ENCODE assay signal across 8 mouse cellular contexts in genomic region chr4:126200656-126201055, GRCm38 (mm10). TPM values are rescaled to one million over a fixed set of nuclear protein-coding genes. Genes with fewer than 3 reads are reported as not detected.
DNase-seq lines count a peak whose midpoint lies in the region; ATAC-seq and TF ChIP-seq lines count a peak whose summit lies in the region.

No protein-coding gene starts in this region.

- H3K36me3 ChIP-seq in testis, adult 2 months (ENCODE audit: control insufficient read depth, insufficient read depth, low read length), result no peaks in the 10 kb centered on the region; the same call in none of the 2 replicates
- H3K36me3 ChIP-seq in limb, embryonic 15.5 days, result 0 out of 2 replicates have a peak, but pooled peaks cover 3% of the 10 kb centered on the region
- no peaks in the 10 kb centered on the region for H3K36me3 ChIP-seq in stomach, postnatal 0 days (ENCODE audit: control insufficient read depth, insufficient read depth, low read length)

- ATAC-seq in limb, embryonic 15.5 days (ENCODE audit: insufficient number of reproducible peaks, low FRiP score, low TSS enrichment, low read depth), result no peak
- no peak for ATAC-seq in stomach, postnatal 0 days (ENCODE audit: low FRiP score, low TSS enrichment)
- no peak for ATAC-seq in inflammation-experienced regulatory T-cells, adult 6 months

- no peak for DNase-seq in gastrocnemius, adult 2 months
- no peak for DNase-seq in gastrocnemius, adult 8-10 months (ENCODE audit: low spot score in 2 of 2)
- DNase-seq in testis, postnatal 14 days (ENCODE audit: low spot score), result no peak
- no peak for DNase-seq in stomach, postnatal 0 days (ENCODE audit: low spot score)
- no peak for DNase-seq in c-Kit-positive CD71-positive TER-119-positive erythroid progenitor cells, embryonic 14.5 days (ENCODE audit: low spot score)

- H3K4me2 ChIP-seq in limb, embryonic 15.5 days, result peak overlapping the region; percentile 54
- H3K4me2 ChIP-seq in stomach, postnatal 0 days (replicated peaks; ENCODE audit: low read depth), result peak overlapping the region; percentile 62

- no peak for TF ChIP-seq EP300 in stomach, postnatal 0 days (optimal IDR thresholded peaks at IDR 0.05)

- no peak for TF ChIP-seq POLR2A in testis, adult 2 months (IDR thresholded peaks at IDR 0.05; ENCODE audit: control insufficient read depth, low read depth, low read length)

- H3K27me3 ChIP-seq in testis, adult 2 months (ENCODE audit: control insufficient read depth, insufficient read depth, low read length), result no peaks in the 10 kb centered on the region
- H3K27me3 ChIP-seq in limb, embryonic 15.5 days, result no peaks in the 10 kb centered on the region
- no peaks in the 10 kb centered on the region for H3K27me3 ChIP-seq in stomach, postnatal 0 days (ENCODE audit: control insufficient read depth, insufficient read depth, low read length)

- intact Hi-C loops in gastrocnemius, adult 2 months (cut with DNase I), result no loop called here

- peaks cover 17% of the 10 kb centered on the region for H3K4me1 ChIP-seq in testis, adult 2 months (ENCODE audit: control insufficient read depth, insufficient read depth, low read length)
- peaks cover 39% of the 10 kb centered on the region for H3K4me1 ChIP-seq in limb, embryonic 15.5 days
- peaks cover 3% of the 10 kb centered on the region; the same call in 1 of the 2 replicates for H3K4me1 ChIP-seq in stomach, postnatal 0 days (replicated peaks; ENCODE audit: control insufficient read depth, insufficient read depth)

- no peaks in the 10 kb centered on the region for H3K9me3 ChIP-seq in limb, embryonic 15.5 days
- H3K9me3 ChIP-seq in stomach, postnatal 0 days (ENCODE audit: control insufficient read depth, low read length), result no peaks in the 10 kb centered on the region

- WGBS in limb, embryonic 15.5 days, result 41% methylated on average over 2 of the region's 2 CpGs
- WGBS in stomach, postnatal 0 days, result 3% methylated on average over 2 of the region's 2 CpGs

- no peak for TF ChIP-seq CTCF in gastrocnemius, adult 2 months (IDR thresholded peaks at IDR 0.05)
- no peak for TF ChIP-seq CTCF in testis, adult 2 months (IDR thresholded peaks at IDR 0.05; ENCODE audit: control insufficient read depth, insufficient read depth, insufficient replicate concordance, low read depth, low read length)
- no peak for TF ChIP-seq CTCF in stomach, postnatal 0 days (IDR thresholded peaks at IDR 0.05; ENCODE audit: low read depth)

- H3K27ac ChIP-seq in gastrocnemius, adult 2 months, result peak overlapping the region; percentile 97
- peak overlapping the region; percentile 71 for H3K27ac ChIP-seq in testis, adult 2 months (ENCODE audit: control insufficient read depth, insufficient read depth, low read depth, low read length)
- peak overlapping the region; percentile 99; the same call in 1 of the 2 replicates for H3K27ac ChIP-seq in limb, embryonic 15.5 days
- no peak overlapping the region for H3K27ac ChIP-seq in stomach, postnatal 0 days (replicated peaks)

- H3K4me3 ChIP-seq in gastrocnemius, adult 2 months, result peak overlapping the region; percentile 86
- peak overlapping the region; percentile 72 for H3K4me3 ChIP-seq in testis, adult 2 months (ENCODE audit: control insufficient read depth, low read depth, low read length)
- peak overlapping the region; percentile 69 for H3K4me3 ChIP-seq in limb, embryonic 15.5 days
- H3K4me3 ChIP-seq in stomach, postnatal 0 days (ENCODE audit: low read depth, low read length), result peak overlapping the region; percentile 75

- H3K9ac ChIP-seq in limb, embryonic 15.5 days, result 0 out of 2 replicates have a peak overlapping the region, but pooled peaks have one; percentile 73
- H3K9ac ChIP-seq in stomach, postnatal 0 days (ENCODE audit: low read length), result peak overlapping the region; percentile 89

RNA-seq across cellular contexts. Expression of gene Thrap3, which starts 1.9 kb away (rescaled TPM):
- 100 to 1,000 TPM; 102 to 108 TPM for total RNA-seq in gastrocnemius, adult 2 months (2021)
- total RNA-seq in gastrocnemius, adult 8-10 months (2022), result 100 to 1,000 TPM in 3 of 4 experiments, 10 to 100 TPM in 1; 95.8 to 107 (median 105) TPM
- polyA plus RNA-seq in testis, adult 2 months (2012; rRNA removed), result 48.4 and 56.8 TPM in 2 replicates
- polyA plus RNA-seq in limb, embryonic 15.5 days (2015; fragmentation: Nextera tagmentation; extraction: Ambion mirVana), result 183 and 198 TPM in 2 replicates
- 70.3 and 78.7 TPM in 2 replicates for polyA plus RNA-seq in stomach, postnatal 0 days (2015; fragmentation: Nextera tagmentation; extraction: Ambion mirVana)
- polyA plus RNA-seq in inflammation-experienced regulatory T-cells, adult 6 months (2017; shearing (Covaris generic)), result 100 to 1,000 TPM; 198 to 359 (median 205) TPM

RNA-seq across cellular contexts. Expression of gene Sh3d21, which starts 37.4 kb away (rescaled TPM):
- total RNA-seq in gastrocnemius, adult 2 months (2021), result 1 to 10 TPM in 1 of 2 experiments, under 1 TPM in 1; 0.97 to 1.2 TPM
- total RNA-seq in gastrocnemius, adult 8-10 months (2022), result under 1 TPM; 0.46 to 0.86 (median 0.68) TPM
- 285 and 337 TPM in 2 replicates for polyA plus RNA-seq in testis, adult 2 months (2012; rRNA removed)
- 12.1 and 13.8 TPM in 2 replicates for polyA plus RNA-seq in limb, embryonic 15.5 days (2015; fragmentation: Nextera tagmentation; extraction: Ambion mirVana)
- 8.4 and 12.0 TPM in 2 replicates for polyA plus RNA-seq in stomach, postnatal 0 days (2015; fragmentation: Nextera tagmentation; extraction: Ambion mirVana)
- 1 to 10 TPM in 1 of 3 experiments, under 1 TPM in 2; 0.24 to 1.3 (median 0.59) TPM for polyA plus RNA-seq in inflammation-experienced regulatory T-cells, adult 6 months (2017; shearing (Covaris generic))

RNA-seq across cellular contexts. Expression of gene Eva1b, which starts 53.1 kb away (rescaled TPM):
- 1 to 10 TPM; 2.9 to 4.4 TPM for total RNA-seq in gastrocnemius, adult 2 months (2021)
- total RNA-seq in gastrocnemius, adult 8-10 months (2022), result 1 to 10 TPM; 2.0 to 4.9 (median 2.6) TPM
- polyA plus RNA-seq in testis, adult 2 months (2012; rRNA removed), result 5.4 and 6.2 TPM in 2 replicates
- polyA plus RNA-seq in limb, embryonic 15.5 days (2015; fragmentation: Nextera tagmentation; extraction: Ambion mirVana), result 81.0 and 86.3 TPM in 2 replicates
- polyA plus RNA-seq in stomach, postnatal 0 days (2015; fragmentation: Nextera tagmentation; extraction: Ambion mirVana), result 39.7 and 39.9 TPM in 2 replicates
- polyA plus RNA-seq in inflammation-experienced regulatory T-cells, adult 6 months (2017; shearing (Covaris generic)), result 10 to 100 TPM in 2 of 3 experiments, 1 to 10 TPM in 1; 8.5 to 14.5 (median 11.7) TPM

RNA-seq across cellular contexts. Expression of gene Map7d1, which starts 55.5 kb away (rescaled TPM):
- 100 to 1,000 TPM; 177 to 199 TPM for total RNA-seq in gastrocnemius, adult 2 months (2021)
- 100 to 1,000 TPM; 138 to 195 (median 173) TPM for total RNA-seq in gastrocnemius, adult 8-10 months (2022)
- polyA plus RNA-seq in testis, adult 2 months (2012; rRNA removed), result 6.0 and 7.5 TPM in 2 replicates
- polyA plus RNA-seq in limb, embryonic 15.5 days (2015; fragmentation: Nextera tagmentation; extraction: Ambion mirVana), result 46.5 and 50.3 TPM in 2 replicates
- 15.2 and 17.8 TPM in 2 replicates for polyA plus RNA-seq in stomach, postnatal 0 days (2015; fragmentation: Nextera tagmentation; extraction: Ambion mirVana)
- polyA plus RNA-seq in inflammation-experienced regulatory T-cells, adult 6 months (2017; shearing (Covaris generic)), result 1 to 10 TPM; 3.2 to 6.6 (median 5.1) TPM

Comparison
In these comparisons a context has a peak if more than half of its experiments do, and no peak if none do; other contexts are left out.
1. RNA of gene Sh3d21, which starts 37.4 kb away (polyA plus RNA-seq): 285 to 337 TPM in testis, adult 2 months; 12.1 to 13.8 TPM in limb, embryonic 15.5 days, 8.4 to 12.0 TPM in stomach, postnatal 0 days and 0.24 to 1.3 TPM in inflammation-experienced regulatory T-cells, adult 6 months; every median in the first group is over 10 times any median in the second.
2. Peak in every context shown above with its lines, with median percentiles within 50 percentile points of each other: H3K4me3 ChIP-seq.